Mouse (Mus musculus): Measurements from ENCODE around the gene Slit3.

DNA sequence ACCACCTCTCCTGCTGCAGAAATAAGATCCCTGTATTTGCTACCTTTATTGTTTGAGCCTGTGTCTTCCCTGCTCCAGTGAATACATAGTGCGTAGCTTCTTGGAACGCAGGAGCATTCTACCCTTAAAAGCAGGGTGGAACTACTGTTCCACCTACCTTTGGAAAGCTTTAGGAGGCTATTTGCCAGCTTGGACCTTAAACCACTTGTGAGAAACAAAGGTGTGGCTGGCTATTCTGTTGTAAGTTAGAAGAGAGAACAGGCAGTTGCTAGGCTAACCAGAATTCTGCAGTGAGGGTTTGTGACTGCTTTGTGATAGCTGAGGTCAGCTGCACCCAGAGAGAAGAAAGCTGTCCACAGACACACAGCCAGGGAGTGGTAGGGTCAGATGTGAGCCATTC lies 616.2 kb downstream of the Slit3 start:
- TF ChIP-seq EP300 (IDR thresholded peaks at IDR 0.05; ENCODE audit: low read depth) (no peak), CTCF (IDR thresholded peaks at IDR 0.05; ENCODE audit: low read depth) (no peak)
